Mouse (Mus musculus): ENCODE data around the gene Plxna2.

Gene Plxna2

GRCm38 (mm10) chr1:194665715-194666114 lies 47.7 kb downstream of the Plxna2 start:
- DNase-seq: no peak

GRCm38 (mm10) chr1:194671783-194672524 lies 53.9 kb downstream of the Plxna2 start:
- no peak for DNase-seq

- DNase-seq: no peak
Measured at GRCm38 (mm10) chr1:194672525-194672894, 54.5 kb downstream of the Plxna2 start.

- DNase-seq: no peak
Measured at GRCm38 (mm10) chr1:194673229-194673628, 55.2 kb downstream of the Plxna2 start.

- no peak for DNase-seq
Measured at GRCm38 (mm10) chr1:194675106-194675890, 57.3 kb downstream of the Plxna2 start.

- DNase-seq: no peak
Measured at GRCm38 (mm10) chr1:194675891-194676200, 57.8 kb downstream of the Plxna2 start.

GRCm38 (mm10) chr1:194677878-194678277 lies 59.9 kb downstream of the Plxna2 start:
- DNase-seq: no peak

GRCm38 (mm10) chr1:194679147-194679546 lies 61.1 kb downstream of the Plxna2 start:
- no peak for DNase-seq

GRCm38 (mm10) chr1:194680136-194680535 lies 62.1 kb downstream of the Plxna2 start:
- no peak for DNase-seq

GRCm38 (mm10) chr1:194682021-194682420 lies 64.0 kb downstream of the Plxna2 start:
- no peak for DNase-seq

- no peak for DNase-seq
Measured at GRCm38 (mm10) chr1:194683132-194683531, 65.1 kb downstream of the Plxna2 start.

- no peak for DNase-seq
Measured at GRCm38 (mm10) chr1:194685896-194686295, 67.9 kb downstream of the Plxna2 start.

- DNase-seq: no peak
Measured at GRCm38 (mm10) chr1:194687746-194688145, 69.7 kb downstream of the Plxna2 start.

- DNase-seq: no peak
Measured at GRCm38 (mm10) chr1:194688161-194688560, 70.1 kb downstream of the Plxna2 start.

GRCm38 (mm10) chr1:194693063-194693462 lies 75.0 kb downstream of the Plxna2 start:
- no peak for DNase-seq

GRCm38 (mm10) chr1:194693488-194693887 lies 75.5 kb downstream of the Plxna2 start:
- no peak for DNase-seq

GRCm38 (mm10) chr1:194694805-194695204 lies 76.8 kb downstream of the Plxna2 start:
- no peak for DNase-seq

GRCm38 (mm10) chr1:194697439-194697838 lies 79.4 kb downstream of the Plxna2 start:
- DNase-seq: no peak

GRCm38 (mm10) chr1:194699321-194699720 lies 81.3 kb downstream of the Plxna2 start:
- no peak for DNase-seq

GRCm38 (mm10) chr1:194703235-194703634 lies 85.2 kb downstream of the Plxna2 start:
- no peak for DNase-seq

GRCm38 (mm10) chr1:194704171-194704855 lies 86.3 kb downstream of the Plxna2 start:
- DNase-seq: no peak

- DNase-seq: no peak
Measured at GRCm38 (mm10) chr1:194706566-194706965, 88.5 kb downstream of the Plxna2 start.

GRCm38 (mm10) chr1:194712373-194712772 lies 94.4 kb downstream of the Plxna2 start:
- no peak for DNase-seq

Measured in lung, postnatal 14 days (tissue).